Mouse (Mus musculus): ENCODE results near the gene Pfkfb3. TPM values are rescaled to one million over a fixed set of nuclear protein-coding genes. Genes with fewer than 3 reads are reported as not detected.
A peak's percentile ranks its signal among the peaks of the same experiment; 100 is the strongest.
"Not testable (repeated sequence)": the region's sequence is repeated elsewhere in the genome, so short reads cannot be mapped to it uniquely, and the experiment has no call there.

Gene Pfkfb3
- polyA plus RNA-seq, 1 experiment = 208 TPM

DNA sequence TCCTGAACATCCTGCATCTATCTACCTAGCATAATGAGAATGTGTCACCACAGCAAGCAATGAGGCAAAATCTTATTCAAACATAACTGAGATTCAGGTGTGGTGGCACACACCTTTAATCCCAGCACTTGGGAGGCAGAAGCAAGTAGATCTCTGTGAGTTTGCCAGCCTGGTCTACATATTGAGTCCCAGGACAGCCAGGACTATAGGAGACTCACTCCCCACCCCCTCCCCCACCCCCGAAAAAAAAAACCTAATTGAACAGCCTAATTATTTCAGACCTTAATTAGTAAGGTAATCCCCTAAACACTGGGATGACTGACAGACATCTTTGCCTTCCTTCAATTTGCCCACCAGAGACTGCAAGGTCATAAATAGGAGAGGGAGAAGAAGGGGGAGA lies 2.2 kb downstream of the Pfkfb3 start:
- no peak for DNase-seq (ENCODE audit: low read depth)

DNA sequence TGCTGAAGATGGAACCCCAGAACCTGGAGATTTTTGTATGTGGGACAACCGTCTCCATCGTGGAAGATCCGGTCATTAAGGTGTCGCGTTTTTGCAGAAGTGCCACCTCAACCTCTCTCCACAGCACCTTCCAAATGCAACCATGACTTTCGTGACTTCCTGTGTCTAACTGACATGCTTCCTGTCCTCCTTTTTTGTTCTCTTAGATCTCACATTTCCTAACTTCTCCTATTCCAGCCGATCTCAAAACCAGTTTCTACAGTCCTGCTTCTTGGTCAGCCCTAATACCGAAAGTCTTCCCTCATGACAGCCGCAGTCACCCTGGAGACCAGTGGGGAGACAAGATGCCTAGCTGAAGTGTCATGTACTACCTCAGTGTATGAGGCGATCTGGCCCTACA lies 5.4 kb downstream of the Pfkfb3 start:
- no peak for DNase-seq (ENCODE audit: low read depth)

DNA sequence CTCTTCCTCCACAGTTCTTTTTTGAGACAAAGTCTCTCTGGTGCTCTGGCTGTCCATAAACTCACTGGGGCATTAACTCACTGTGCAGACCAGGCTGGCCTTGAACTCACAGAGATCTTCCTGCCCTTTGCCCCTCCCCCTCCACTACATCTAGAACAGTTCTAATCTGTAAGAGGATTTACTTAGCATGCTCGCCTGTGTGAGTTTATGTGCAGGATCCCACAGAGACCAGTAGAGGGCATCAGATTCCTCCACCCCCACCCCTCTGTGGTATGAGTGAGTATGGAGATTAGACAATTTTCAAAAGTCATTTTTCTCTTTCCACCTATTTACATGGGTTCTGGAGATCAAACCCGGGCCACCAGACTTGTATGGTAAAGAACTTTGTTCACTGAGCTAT lies 6.3 kb downstream of the Pfkfb3 start:
- DNase-seq (ENCODE audit: low read depth) = no peak

DNA sequence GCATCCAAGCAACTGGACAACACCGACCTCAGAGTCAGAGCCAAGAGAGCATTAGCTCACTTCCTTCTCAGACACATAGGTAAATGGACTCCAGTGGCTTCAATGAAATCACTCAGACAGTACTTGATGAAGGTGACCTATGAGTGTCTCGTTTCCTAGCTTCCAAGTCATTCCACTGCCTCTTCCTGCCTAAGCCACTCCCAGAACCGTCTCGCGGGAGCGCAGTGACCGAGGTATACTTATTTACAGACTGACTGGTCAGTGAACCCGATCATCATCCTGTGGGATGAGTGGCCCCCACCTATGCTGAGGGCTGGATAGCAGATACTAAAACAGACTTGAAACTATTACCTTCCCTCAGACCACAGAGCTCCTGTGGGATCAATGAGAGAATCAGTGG lies 7.8 kb downstream of the Pfkfb3 start:
- no peak for DNase-seq (ENCODE audit: low read depth)

DNA sequence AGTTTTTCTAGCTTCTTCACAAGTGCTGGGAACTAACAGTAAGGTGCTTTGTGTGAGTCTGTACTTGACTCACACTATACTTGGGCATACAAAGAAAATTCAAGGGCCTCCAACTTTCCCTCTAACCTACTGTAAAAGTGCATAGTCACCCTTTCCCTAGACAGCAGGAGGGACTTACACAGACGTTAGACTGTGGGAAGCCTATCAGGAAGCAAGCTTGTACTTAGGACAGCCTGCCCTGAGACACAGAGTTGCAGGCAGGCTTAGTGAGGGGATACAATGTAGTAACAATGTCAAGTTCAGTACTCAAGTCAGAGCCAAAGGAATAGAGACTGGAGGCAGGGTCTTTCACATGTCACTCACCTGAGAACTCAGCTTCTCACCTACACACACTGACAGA lies 8.5 kb downstream of the Pfkfb3 start:
- DNase-seq (ENCODE audit: low read depth) = no peak

DNA sequence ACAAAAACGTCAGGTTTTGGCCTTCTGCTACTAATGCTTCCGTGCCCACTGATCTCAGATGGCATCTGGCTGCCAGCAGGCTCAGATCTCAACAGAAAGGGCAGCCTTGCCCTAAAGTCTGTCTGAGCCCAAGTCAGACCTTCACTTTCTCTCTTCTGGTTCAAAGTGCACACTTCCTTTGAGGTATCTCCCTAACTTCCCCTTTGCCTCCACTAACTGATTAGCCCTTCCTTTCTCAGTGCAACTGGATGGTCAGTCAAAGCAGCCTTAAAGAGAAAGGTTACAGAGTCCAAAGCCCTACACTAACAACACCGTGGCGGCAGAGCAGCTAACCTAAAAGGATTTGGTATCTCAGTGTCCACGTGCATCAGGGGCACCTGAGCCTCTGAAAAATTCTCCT lies 9.5 kb downstream of the Pfkfb3 start:
- no peak for DNase-seq (ENCODE audit: low read depth)

DNA sequence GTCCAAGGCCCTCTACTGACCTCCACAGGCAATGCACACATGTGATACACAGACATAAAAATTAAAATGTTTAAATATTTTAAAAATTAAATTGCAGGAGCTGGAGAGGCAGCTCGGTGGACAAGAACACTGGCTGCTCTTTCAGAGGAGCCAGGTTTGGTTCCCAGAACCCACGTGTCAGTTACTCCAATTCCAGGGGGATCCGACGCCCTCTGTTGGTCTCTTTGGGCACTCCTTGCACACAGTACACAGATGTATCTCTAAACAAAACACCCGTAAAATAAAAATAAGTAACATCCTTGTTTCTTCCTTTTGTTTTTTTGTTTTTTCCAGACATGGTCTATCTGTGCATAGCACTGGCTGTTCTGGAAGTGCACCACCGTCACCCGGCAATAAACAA lies 10.7 kb downstream of the Pfkfb3 start:
- no peak for DNase-seq (ENCODE audit: low read depth)

DNA sequence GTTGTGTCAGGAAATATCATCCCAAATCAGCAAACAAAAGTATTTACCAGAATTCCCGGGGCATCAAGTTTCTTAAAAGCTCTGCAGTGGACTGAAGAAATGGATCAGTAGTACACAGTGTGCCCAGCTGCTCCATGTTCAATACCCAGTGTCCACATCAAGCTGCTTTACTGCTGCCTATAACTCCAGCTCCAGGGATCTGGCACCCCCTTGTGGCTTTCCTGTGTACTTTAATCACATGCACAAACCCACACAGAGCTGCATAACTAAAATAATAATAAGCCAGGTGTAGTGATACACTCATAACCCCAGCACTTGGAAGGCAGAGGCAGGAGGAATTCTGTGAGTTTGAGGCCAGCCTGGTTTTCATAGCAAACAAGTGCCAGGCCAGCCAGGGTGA lies 11.2 kb downstream of the Pfkfb3 start:
- DNase-seq (ENCODE audit: low read depth) = no peak

DNA sequence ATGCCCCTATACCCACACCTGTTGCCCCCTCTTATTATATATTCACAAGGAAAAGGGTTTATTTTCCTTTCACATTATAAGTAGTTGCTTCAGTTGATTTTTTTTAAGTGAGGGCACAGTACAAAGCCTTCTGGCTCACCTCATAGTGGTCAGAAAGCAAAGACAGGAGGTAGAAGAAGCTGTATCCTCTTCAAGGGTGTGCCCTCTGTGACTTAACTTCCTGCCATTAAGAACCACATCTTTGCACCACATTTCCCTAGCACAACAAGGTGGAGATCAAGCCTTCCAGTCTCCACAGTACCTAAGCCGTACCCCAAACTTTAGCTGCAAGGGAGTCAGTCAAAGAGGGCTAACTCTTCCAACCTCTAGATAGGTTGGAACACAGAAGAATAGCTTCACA lies 11.8 kb downstream of the Pfkfb3 start:
- no peak for DNase-seq (ENCODE audit: low read depth)

DNA sequence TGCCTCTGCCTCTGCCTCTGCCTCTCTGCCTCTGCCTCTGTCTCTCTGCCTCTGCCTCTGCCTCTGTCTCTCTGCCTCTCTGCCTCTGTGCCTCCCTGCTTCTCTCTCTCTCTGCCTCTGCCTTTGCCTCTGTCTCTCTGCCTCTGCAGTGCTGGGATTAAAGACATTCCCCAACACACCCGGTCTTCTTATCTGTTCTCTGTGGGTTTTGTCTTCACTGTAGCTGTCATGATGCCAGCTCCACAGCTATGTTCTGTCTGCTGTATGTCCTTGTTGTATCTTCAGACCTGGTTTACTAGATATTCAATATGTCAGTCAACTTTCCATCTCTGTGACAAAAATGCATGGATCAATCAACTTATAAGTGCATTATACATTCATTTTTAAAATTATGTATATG lies 12.3 kb downstream of the Pfkfb3 start:
- DNase-seq (ENCODE audit: low read depth) = not testable (repeated sequence)

DNA sequence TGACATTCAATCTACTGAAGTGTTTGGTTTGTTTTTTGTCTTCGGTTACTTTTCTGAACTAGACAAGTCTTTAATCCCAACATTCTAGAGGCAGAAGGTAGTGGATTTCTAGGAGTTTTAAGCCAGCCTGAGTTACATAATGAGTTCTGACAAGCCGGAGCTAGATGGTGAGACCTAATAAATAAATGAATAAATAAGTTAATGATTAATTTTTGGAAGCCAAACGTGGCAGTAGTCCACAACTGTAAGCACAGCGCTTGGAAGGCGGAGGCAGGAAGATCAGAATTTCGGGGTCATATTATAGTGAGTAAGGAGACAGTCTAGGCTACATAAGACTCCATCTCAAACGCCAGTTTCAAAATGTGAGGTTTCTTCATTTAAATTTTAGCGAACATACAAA lies 17.9 kb downstream of the Pfkfb3 start:
- no peak for DNase-seq (ENCODE audit: low read depth)

DNA sequence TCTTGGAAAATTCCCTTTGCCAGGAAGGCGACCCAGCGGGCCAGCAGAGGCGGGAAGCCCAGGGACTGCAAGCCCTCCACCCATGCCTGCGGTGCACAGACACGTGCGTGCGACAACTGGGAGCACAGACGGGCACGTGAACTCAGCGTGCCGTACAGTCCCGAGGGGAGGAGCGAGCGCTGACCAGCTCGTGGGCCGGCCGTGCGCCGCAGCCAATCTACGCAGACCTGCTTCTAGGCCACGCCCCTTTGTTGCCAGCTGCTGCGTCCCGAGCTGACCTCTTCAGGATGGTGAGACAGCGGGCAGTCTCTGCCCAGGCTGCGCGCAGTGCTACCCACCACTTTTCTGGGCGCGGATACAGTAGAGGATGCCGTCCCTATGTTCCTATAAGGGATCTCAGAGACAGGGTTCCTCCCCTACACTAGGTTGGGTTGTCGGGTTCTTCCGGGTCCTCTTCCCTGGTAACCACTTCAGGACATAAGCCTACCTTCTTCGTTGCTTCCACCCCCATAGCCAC lies 18.4 kb downstream of the Pfkfb3 start:
- peak; percentile 27 for DNase-seq (ENCODE audit: low read depth)

DNA sequence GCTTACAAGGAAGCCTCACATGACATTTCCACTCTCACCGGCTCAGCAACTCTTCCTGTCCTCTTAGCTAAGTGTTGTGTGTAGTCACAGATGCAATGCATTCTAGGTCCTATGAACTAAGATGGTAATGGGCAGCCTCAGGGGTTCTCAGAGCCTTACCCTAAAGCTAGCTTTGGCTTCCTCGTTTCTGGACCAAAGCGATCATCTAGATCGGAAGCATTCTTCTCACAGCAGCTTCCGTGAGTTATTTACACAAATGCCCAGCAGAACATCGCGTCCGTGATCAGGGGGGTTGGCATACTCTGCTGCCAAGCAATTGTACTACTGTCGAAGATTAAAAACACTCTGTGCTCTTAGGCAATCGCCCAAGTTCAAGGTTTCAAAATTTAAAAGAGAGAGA lies 19.1 kb downstream of the Pfkfb3 start:
- no peak for DNase-seq (ENCODE audit: low read depth)

DNA sequence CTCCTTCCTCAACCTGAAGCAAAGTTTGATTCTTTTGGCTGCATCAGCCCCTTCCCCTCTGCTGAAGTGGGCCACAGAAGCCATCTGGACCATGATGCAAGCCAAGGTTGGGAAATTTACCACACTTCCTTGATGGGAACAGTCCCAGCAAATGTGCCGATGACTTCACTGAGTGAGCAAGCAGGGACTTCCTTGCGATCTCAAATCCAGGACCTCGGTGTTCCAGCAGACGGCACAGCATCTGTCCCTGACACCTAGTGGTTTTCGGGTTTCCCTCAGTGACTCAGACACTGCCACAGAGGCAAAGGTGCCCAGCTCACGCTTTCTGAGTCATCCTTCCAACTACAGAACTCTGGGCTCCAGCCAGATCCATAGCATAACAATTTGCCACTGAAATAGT lies 23.8 kb downstream of the Pfkfb3 start:
- DNase-seq (ENCODE audit: low read depth) = no peak

DNA sequence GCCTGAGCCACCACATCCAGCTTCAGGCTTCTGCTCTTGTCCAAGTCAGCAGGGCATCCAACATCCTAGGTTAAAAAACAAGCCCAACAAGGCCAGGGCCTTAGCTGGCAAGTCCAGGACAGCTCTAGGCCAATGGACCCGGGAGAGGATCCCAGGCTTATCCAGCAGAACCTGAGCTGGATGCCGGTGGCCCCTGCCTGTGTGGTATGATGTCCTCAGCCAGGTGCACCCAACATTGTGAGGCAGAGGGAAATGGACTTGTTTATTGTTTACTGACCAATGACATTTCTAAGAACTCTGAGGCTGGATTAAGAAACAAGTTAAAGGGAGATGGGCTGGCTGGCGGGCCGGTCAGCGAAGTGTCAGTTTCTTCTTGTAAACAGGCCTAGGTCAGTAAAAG lies 27.8 kb downstream of the Pfkfb3 start:
- no peak for DNase-seq (ENCODE audit: low read depth)

DNA sequence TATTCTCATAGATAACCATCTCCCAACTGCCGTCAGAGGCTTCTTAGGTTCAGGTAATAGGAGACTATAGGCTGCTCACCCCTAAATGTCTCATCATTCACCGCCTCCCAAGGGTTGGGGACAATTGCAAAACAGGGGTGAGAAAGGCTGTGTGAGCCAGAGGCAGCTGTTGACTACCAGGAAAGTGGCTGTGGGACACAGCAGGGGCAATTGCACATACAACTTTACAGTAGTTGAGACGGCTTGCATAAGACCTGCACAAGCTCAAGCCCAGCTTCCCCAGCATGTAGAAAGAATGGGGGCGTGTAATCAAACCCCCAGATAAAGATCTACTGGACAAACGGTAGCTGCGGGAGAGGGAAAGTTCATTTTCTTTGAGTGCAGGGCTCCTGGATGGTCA lies 29.1 kb downstream of the Pfkfb3 start:
- DNase-seq (ENCODE audit: low read depth) = no peak

DNA sequence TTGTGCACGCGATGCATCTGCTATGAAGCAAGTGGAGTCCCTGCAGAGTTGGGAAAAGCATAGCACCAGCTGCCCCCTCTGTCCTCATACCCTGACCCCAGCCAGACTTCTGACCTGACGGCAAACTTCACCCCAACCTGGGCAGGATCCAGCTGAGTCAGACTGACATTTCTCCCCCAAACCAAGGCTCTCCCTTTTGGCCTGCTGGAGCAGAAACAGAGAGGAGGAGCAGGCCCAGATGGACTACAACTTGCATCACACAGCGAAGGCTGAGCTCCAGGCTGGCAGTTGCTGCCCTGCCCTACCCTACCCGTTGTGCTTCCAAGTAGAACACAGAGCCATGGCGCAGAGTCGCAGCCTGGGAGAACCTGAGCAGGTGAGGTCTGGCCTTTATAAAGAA lies 32.1 kb downstream of the Pfkfb3 start:
- DNase-seq (ENCODE audit: low read depth) = no peak

DNA sequence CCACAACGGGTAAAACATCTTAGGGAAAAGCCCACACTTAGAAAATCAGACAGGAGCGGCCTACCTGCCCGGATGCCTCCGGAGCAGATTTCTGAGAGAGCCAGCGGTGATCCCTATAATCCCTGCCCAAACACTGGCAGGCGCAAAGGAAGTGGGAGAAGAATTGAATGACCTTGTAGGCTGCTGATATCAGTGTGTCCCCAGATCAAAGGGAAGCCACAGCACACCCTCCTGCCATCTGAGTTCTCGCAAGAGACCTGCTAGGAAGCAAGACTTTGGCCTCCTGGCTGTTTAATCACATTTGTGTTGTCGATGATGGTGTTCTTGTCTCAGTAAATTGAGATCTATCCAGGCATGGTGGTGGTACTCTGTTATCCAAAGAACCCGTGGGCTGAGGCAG lies 33.1 kb downstream of the Pfkfb3 start:
- DNase-seq (ENCODE audit: low read depth) = no peak

DNA sequence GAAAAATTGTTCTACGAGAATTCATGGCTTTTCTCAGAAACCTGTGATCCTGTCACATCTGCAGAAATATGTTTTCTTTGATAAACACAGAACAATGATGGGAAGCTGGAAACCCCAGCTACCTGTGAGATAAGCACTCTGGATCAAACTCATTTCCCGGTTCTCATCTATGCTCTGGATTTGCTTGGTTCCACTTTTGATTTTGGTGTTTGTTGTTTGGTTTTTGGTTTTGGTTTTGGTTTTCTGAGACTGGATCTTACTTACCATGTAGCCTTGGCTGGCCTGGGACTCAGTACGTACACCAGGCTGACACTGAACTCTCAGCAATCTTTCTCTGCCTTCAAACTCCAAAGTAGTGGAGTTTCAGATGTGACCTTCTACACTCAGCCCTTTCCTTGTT lies 38.0 kb downstream of the Pfkfb3 start:
- DNase-seq (ENCODE audit: low read depth) = no peak

DNA sequence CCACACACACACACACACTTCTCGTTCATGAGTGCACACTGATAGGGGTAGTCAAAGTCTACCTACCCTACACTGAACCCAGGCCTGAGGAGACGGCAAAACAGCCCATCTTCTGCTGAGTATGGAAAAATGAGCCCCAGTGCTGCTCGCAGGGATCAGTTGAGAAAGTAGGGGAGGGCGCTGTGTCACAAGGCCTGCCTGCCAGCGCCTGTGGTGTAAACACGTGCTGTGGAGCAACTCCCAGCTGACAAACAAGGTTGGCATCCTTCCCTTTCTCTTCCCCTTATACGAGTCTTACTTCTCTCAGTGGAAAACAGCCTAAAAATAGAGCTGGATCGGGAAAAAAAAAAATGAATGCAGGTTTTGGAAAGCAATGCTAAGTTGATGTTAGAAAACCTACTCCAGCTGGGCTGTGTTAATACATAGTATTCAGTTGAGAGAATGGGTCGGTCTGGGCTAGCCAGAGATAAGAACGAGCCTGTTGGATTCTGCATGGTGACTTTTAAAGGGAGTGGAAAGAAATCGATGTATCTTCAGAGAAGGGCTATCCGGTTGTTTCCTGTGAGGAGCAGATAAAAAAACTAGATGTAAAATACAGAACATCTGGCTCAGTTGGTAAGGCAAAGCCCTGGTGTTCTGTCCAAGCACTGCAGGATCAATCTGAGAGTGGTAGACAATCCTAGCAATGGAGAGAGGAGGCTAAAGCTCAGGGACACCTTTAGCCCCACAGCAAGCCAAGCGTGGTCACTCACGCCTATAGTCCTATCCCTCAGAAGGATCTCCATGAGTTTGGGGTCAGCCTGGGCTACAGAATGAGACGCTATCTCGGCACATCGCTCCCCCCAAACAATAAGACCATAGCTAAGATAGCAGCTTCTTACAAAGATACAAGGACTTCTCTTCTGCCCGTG lies 40.6 kb downstream of the Pfkfb3 start:
- no peak for DNase-seq (ENCODE audit: low read depth)

DNA sequence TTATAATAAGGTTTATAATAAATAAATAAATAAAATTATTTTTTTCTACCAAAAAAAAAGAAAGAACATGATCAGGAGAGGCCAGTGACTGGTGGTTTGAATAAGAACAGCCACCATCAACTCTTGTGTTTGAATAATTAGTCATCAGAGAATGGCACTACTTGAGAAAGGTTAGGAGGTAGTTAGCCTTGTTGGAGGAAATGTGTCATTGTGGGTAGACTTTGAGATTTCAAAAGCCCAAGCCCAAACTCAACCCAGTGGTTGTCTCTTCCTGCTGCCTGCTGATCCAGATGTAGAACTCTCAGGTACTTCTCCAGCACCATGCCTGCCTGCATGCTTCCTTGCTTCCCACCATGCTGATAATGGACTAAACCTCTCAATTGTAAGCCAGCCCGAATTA lies 41.8 kb downstream of the Pfkfb3 start:
- no peak for DNase-seq (ENCODE audit: low read depth)

DNA sequence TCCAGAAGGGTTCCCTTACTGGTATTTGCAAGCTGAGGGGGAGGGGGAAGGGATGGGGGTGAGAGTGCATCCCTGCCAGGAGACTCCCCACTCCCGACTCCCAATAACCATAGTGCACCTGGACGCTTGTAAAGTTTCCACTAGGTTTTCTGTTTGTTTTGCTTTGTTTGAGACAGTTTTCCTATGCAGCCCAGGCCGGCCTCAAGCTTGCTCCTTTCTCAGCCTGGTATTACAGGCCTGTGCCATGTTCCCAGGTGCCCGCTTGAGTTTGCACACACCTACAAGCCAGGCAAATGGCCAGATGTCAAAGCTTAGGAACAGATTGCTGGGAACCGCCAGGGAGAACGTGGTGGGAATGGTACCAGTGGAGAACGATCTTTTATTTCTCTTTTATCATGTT lies 50.1 kb downstream of the Pfkfb3 start:
- no peak for DNase-seq (ENCODE audit: low read depth)

DNA sequence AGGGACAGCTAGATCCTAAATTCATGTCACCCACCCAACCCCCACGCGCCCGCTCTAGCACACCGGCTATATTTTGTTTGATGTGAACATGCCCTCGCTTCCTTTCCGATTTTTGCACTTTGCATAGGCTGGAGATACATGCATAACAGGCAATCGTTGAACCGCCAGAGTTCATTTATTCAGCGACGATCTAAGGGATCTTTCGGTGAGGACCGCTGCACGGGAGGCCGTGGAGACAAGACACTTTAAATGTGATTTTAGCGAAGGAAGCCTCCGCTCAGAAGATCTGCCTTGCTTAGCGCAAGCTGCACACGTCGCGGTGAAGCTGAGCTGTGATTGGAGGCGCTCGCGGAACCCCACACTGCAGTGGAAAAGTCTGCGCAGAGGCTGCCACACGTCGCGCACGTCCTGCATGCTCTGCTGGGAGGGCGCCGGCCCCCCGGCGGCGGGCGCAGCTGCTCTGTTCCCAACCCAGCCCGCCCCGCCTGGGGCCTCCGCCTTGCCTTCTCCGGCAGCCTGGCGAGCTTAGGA lies 50.9 kb downstream of the Pfkfb3 start:
- DNase-seq (ENCODE audit: low read depth) = no peak
